Mouse (Mus musculus): ENCODE results near the gene Tgm1. TPM values are rescaled to one million over a fixed set of nuclear protein-coding genes. Genes with fewer than 3 reads are reported as not detected.

Tgm1 gene
- polyA plus RNA-seq, 1 experiment = 0.07 TPM

DNA sequence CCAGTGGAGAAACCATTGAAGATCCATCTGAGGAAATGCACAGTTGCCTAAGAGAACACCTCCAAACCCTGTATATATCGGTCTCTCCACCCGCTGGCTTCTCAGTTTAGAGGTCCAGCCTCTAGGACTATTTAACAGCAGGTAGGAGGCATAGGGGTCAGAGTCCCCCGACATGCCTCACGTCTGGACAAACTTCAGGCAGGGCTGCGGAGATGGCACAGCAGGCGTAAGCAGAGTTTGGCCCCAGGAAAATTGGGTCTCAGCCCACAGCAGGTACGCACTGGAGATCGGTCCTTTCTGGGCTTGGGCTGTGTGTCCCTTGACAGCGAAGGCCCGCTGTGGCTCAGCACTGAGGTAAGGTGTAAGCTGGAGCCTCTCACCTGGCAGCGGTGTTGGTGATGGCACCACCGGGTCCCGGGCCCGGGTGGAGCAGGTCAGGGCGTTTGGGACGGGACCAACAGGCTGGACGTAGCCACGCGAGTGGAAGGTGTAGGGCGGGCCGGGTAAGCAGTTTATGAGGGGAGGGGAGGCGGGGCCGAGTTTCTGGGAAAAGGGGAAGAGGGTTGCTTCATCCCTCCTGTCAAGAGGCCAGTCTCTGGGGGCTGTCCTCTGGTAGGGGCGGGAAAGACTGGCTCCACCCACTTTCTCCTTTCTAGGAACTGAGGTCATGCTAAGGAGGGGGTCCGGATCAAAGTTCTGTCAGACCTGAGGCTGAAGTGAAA, 558 bp downstream of the Tgm1 start:
- TF ChIP-seq CTCF (IDR thresholded peaks at IDR 0.05; ENCODE audit: borderline replicate concordance, insufficient read depth, low read depth, low read length) = no peak
- no peak for TF ChIP-seq POLR2A (IDR thresholded peaks at IDR 0.05; ENCODE audit: borderline replicate concordance, insufficient read depth, low read length)
- no peaks in the 10 kb centered on the region for H3K27me3 ChIP-seq (ENCODE audit: control insufficient read depth, insufficient read depth, low read length)
- DNase-seq = no peak
- WGBS = 16% methylated on average over 25 of the region's 25 CpGs
- no peak overlapping the region for H3K4me3 ChIP-seq (replicated peaks; ENCODE audit: insufficient read depth, low read depth, low read length)
- no peak overlapping the region for H3K27ac ChIP-seq (ENCODE audit: insufficient read depth, low read length)
- H3K4me1 ChIP-seq (ENCODE audit: control insufficient read depth, insufficient read depth, low read length) = no peaks in the 10 kb centered on the region

DNA sequence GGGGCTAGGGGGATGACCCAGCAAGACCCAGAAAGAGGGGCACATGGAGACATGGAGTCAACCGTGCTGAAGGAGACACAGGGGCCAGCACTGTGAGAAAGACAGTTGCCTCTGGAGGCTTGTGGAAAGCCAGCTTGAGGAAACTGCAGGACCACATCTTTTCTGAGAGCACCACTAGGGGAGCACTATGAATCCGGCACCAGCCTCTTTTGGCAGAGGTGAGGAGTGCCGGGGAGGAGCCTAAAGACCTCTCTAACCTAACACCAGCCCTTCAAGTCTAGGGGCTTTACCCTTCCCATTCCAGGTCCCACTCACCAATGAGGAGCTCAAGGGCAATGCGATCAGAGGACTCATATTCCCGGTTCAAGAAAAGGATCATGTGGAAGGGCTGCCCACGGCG, 1.9 kb downstream of the Tgm1 start:
- Histone ChIP-seq H3K27ac (ENCODE audit: insufficient read depth, low read length) (no peak overlapping the region), H3K4me1 (ENCODE audit: control insufficient read depth, insufficient read depth, low read length) (no peaks in the 10 kb centered on the region), H3K4me3 (replicated peaks; ENCODE audit: insufficient read depth, low read depth, low read length) (no peak overlapping the region), H3K27me3 (ENCODE audit: control insufficient read depth, insufficient read depth, low read length) (no peaks in the 10 kb centered on the region)
- no peak for DNase-seq
- no peak for TF ChIP-seq CTCF (IDR thresholded peaks at IDR 0.05; ENCODE audit: borderline replicate concordance, insufficient read depth, low read depth, low read length)
- no peak for TF ChIP-seq POLR2A (IDR thresholded peaks at IDR 0.05; ENCODE audit: borderline replicate concordance, insufficient read depth, low read length)
- 77% methylated on average over 7 of the region's 7 CpGs for WGBS

DNA sequence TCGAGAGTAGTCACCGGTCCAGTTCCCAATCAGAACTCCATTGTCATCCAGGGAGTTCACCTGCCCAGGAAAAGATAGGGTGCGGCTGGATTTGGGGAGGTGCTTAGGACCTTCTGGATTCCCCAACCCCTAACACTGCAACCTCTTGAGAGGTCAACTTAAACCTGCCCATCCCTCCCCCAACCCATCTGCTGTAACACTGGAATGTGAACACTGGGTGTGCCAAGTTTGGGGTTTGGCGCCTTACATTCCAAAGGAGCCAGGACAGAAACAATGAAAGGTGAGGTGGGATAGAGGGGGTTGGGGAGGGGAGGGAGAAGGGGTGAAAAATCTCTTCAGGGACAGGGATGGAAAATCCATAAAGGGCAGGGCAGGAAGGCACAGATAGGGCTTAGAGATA, 4.2 kb downstream of the Tgm1 start:
- 85% methylated on average over 4 of the region's 4 CpGs for WGBS

DNA sequence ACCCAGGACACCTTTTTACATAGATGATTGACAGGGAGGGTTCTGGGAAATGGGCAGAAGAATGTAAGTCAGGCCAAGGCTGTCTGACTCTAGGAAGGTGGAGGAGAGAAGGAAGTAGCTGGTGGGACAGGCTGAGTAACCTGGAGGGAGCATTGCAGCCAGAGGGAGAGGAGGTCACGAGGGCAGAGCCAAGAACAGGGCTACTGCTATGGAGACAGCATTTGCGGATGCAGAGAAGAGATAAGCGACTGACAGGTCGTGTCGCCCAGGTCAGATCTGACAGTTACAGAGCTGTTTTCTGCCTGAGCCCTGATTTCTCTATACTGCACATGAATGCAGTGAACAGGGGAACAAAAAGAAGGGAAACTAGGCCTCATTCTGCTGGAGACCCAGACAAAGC, 6.3 kb downstream of the Tgm1 start:
- Histone ChIP-seq H3K27me3 (ENCODE audit: control insufficient read depth, insufficient read depth, low read length) (no peaks in the 10 kb centered on the region), H3K4me1 (ENCODE audit: control insufficient read depth, insufficient read depth, low read length) (no peaks in the 10 kb centered on the region), H3K4me3 (replicated peaks; ENCODE audit: insufficient read depth, low read depth, low read length) (no peak overlapping the region), H3K27ac (ENCODE audit: insufficient read depth, low read length) (no peak overlapping the region)
- 90% methylated on average over 5 of the region's 5 CpGs for WGBS
- DNase-seq = no peak
- TF ChIP-seq CTCF (IDR thresholded peaks at IDR 0.05; ENCODE audit: borderline replicate concordance, insufficient read depth, low read depth, low read length) (no peak), POLR2A (IDR thresholded peaks at IDR 0.05; ENCODE audit: borderline replicate concordance, insufficient read depth, low read length) (no peak)

More for the DNA sequence above, 4.2 kb downstream of the Tgm1 start:
- no peak overlapping the region for H3K27ac ChIP-seq (ENCODE audit: insufficient read depth, low read length)
- TF ChIP-seq POLR2A (IDR thresholded peaks at IDR 0.05; ENCODE audit: borderline replicate concordance, insufficient read depth, low read length) = no peak
- TF ChIP-seq CTCF (IDR thresholded peaks at IDR 0.05; ENCODE audit: borderline replicate concordance, insufficient read depth, low read depth, low read length) = no peak
- H3K27me3 ChIP-seq (ENCODE audit: control insufficient read depth, insufficient read depth, low read length) = no peaks in the 10 kb centered on the region
- H3K4me1 ChIP-seq (ENCODE audit: control insufficient read depth, insufficient read depth, low read length) = no peaks in the 10 kb centered on the region
- DNase-seq = no peak
- H3K4me3 ChIP-seq (replicated peaks; ENCODE audit: insufficient read depth, low read depth, low read length) = no peak overlapping the region

DNA sequence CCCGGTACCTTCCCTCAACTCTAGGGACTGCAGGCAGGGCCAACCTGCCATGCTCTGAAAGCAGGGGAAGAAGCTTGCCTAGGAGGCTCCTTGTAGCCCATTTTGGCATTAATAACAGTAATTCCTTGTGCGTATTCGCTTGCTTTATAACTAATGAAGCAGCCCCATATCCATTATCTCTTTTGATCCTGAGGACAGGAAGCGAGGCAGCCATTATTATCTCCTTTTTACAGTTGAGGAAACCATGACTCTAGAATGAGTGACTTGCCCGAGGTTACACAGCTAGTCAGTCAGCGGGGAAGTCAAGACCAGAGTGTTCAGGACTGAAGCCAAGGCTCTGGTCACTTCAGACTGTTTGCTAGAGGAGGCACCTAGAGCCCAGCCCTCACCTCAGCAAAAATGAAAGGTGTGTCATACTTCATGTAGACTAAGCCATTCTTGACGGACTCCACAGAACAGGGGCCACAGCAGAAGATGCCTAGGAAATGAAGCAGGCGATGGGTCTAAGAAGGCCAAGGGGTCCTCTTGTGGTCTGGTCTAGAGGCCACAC, 7.6 kb downstream of the Tgm1 start:
- 90% methylated on average over 8 of the region's 8 CpGs for WGBS

DNA sequence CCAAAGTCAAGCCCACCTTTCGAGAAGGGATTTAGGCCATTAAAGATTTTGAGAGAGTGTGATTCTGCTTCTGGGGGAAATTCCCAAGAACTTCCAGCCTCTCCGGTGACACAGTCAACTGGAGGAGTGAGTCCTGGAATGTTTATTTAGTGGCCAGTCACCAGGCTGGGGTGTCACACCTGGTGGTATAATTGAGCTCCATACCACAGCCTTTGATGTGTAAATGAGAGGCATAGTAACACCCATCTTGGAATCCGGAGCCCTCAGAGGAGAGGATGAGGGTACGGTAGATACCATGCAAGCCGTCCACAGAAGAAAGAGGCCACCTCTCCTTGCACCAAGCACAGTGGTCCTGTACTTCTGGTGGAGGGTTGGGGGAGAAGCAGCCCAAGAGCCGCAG, 11.0 kb downstream of the Tgm1 start:
- no peak for DNase-seq
- H3K4me1 ChIP-seq (ENCODE audit: control insufficient read depth, insufficient read depth, low read length) = no peaks in the 10 kb centered on the region
- 71% methylated on average over 6 of the region's 6 CpGs for WGBS
- TF ChIP-seq POLR2A (IDR thresholded peaks at IDR 0.05; ENCODE audit: borderline replicate concordance, insufficient read depth, low read length) (no peak), CTCF (IDR thresholded peaks at IDR 0.05; ENCODE audit: borderline replicate concordance, insufficient read depth, low read depth, low read length) (no peak)
- H3K4me3 ChIP-seq (replicated peaks; ENCODE audit: insufficient read depth, low read depth, low read length) = no peak overlapping the region
- no peak overlapping the region for H3K27ac ChIP-seq (ENCODE audit: insufficient read depth, low read length)
- no peaks in the 10 kb centered on the region for H3K27me3 ChIP-seq (ENCODE audit: control insufficient read depth, insufficient read depth, low read length)

More for the DNA sequence above, 7.6 kb downstream of the Tgm1 start:
- Histone ChIP-seq H3K4me3 (replicated peaks; ENCODE audit: insufficient read depth, low read depth, low read length) (no peak overlapping the region), H3K27ac (ENCODE audit: insufficient read depth, low read length) (no peak overlapping the region), H3K27me3 (ENCODE audit: control insufficient read depth, insufficient read depth, low read length) (no peaks in the 10 kb centered on the region), H3K4me1 (ENCODE audit: control insufficient read depth, insufficient read depth, low read length) (no peaks in the 10 kb centered on the region)
- DNase-seq = no peak
- TF ChIP-seq CTCF (IDR thresholded peaks at IDR 0.05; ENCODE audit: borderline replicate concordance, insufficient read depth, low read depth, low read length) (no peak), POLR2A (IDR thresholded peaks at IDR 0.05; ENCODE audit: borderline replicate concordance, insufficient read depth, low read length) (no peak)

DNA sequence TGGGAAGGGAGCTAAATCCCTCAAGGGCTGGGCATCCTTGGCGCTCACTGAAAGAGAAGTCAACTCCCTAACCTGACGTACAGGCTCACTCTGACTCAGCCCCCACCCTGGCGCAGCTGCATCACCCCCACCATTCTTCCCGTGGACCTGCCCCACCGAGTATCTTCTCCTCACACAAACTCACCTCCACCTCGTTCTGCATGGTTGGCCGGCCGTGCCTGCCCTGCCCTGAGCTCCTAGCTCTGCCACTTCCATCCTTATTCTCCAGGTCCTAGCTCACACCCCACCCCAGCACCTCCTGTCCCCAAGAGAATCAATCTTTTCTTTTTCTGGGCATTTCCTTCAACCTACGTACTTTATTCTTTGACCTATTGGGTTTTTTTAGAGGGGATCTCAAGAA, 12.6 kb downstream of the Tgm1 start:
- Histone ChIP-seq H3K4me1 (ENCODE audit: control insufficient read depth, insufficient read depth, low read length) (no peaks in the 10 kb centered on the region), H3K27ac (ENCODE audit: insufficient read depth, low read length) (no peak overlapping the region), H3K27me3 (ENCODE audit: control insufficient read depth, insufficient read depth, low read length) (no peaks in the 10 kb centered on the region), H3K4me3 (replicated peaks; ENCODE audit: insufficient read depth, low read depth, low read length) (no peak overlapping the region)
- TF ChIP-seq POLR2A (IDR thresholded peaks at IDR 0.05; ENCODE audit: borderline replicate concordance, insufficient read depth, low read length) = no peak
- TF ChIP-seq CTCF (IDR thresholded peaks at IDR 0.05; ENCODE audit: borderline replicate concordance, insufficient read depth, low read depth, low read length) = no peak
- whole genome bisulfite sequencing = 56% methylated on average over 9 of the region's 9 CpGs
- DNase-seq = no peak

DNA sequence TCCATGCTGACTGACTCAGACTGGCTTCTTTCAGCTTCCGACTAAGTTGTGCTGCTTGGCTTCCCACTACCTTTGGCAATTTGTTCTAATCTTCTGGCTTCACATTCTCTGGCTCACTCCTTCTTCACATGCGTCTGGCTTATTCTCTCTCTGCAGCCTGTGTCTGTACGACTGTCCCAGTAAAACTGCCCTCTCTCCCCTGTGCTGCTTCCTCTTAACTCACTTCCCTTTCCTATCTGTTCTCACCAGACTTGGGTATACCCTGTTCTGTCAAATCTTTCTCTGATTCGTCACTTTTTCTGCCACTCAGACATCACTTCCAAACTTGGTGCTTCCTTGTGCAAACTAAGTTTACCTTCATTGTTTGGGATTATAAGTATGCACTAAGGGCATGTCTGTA, 16.5 kb downstream of the Tgm1 start:
- Histone ChIP-seq H3K27me3 (ENCODE audit: control insufficient read depth, insufficient read depth, low read length) (no peaks in the 10 kb centered on the region), H3K4me1 (ENCODE audit: control insufficient read depth, insufficient read depth, low read length) (no peaks in the 10 kb centered on the region), H3K27ac (ENCODE audit: insufficient read depth, low read length) (no peak overlapping the region), H3K4me3 (replicated peaks; ENCODE audit: insufficient read depth, low read depth, low read length) (no peak overlapping the region)
- WGBS = 69% methylated on average over 4 of the region's 4 CpGs
- DNase-seq = no peak
- no peak for TF ChIP-seq CTCF (IDR thresholded peaks at IDR 0.05; ENCODE audit: borderline replicate concordance, insufficient read depth, low read depth, low read length)
- TF ChIP-seq POLR2A (IDR thresholded peaks at IDR 0.05; ENCODE audit: borderline replicate concordance, insufficient read depth, low read length) = no peak
